23 mouse cellular contexts compared by ENCODE assay signal in the genomic region with DNA sequence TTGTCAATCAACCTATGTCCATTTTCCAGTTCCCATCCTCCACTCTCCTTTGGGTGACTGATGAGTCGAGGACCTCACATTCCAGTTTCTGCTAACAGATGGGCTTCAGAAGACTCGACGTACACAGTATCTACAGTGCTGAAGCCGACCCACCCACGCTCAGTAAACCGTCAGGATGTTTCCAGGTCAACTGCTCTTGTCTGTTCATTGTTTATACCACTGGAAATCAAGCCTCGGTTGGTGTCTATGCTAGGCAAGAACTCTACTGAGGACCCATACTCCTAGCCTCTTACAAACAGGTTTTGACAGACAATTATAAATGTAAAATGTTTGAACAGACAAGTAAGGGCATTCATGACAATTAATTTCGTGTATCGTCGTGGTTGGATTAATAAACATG.
"Had no signal": no experiment of that assay in that cellular context is flagged by ENCODE, and none has a peak within 500 bp of the region (broad histone marks: within the 10 kb centered on the region; RNA-seq: fewer than 3 reads in every experiment).

No protein-coding gene starts in this region.

- H3K27me3 ChIP-seq: limb, embryonic 13.5 days; liver, embryonic 12.5 days; liver, embryonic 15.5 days; lung, embryonic 15.5 days; megakaryocyte, embryonic 14.5 days; midbrain, embryonic 15.5 days; neural tube, embryonic 12.5 days had no signal

- H3K9ac ChIP-seq: limb, embryonic 13.5 days; liver, embryonic 12.5 days; liver, embryonic 15.5 days; lung, embryonic 15.5 days; midbrain, embryonic 15.5 days; neural tube, embryonic 12.5 days; neural tube, embryonic 15.5 days had no signal

- ATAC-seq: liver, embryonic 12.5 days; midbrain, embryonic 15.5 days had no signal

- H3K4me2 ChIP-seq: limb, embryonic 13.5 days; liver, embryonic 12.5 days; liver, embryonic 15.5 days; lung, embryonic 15.5 days; midbrain, embryonic 15.5 days; neural tube, embryonic 12.5 days; neural tube, embryonic 15.5 days had no signal

- H3K9me3 ChIP-seq: limb, embryonic 10.5 days; limb, embryonic 13.5 days; liver, embryonic 12.5 days; liver, embryonic 15.5 days; lung, embryonic 15.5 days; megakaryocyte, embryonic 14.5 days; midbrain, embryonic 10.5 days; midbrain, embryonic 15.5 days; neural tube, embryonic 12.5 days; neural tube, embryonic 15.5 days had no signal

- H3K4me1 ChIP-seq: limb, embryonic 10.5 days; limb, embryonic 13.5 days; liver, embryonic 12.5 days; liver, embryonic 15.5 days; lung, embryonic 15.5 days; megakaryocyte, embryonic 14.5 days had no signal

- H3K27ac ChIP-seq: kidney, postnatal 0 days; layer of hippocampus, adult 2 months; limb, embryonic 10.5 days; limb, embryonic 13.5 days; liver, embryonic 12.5 days; liver, embryonic 15.5 days; lung, embryonic 15.5 days; midbrain, embryonic 10.5 days; midbrain, embryonic 15.5 days; neural tube, embryonic 12.5 days; neural tube, embryonic 15.5 days; stomach, postnatal 0 days had no signal

- H3K4me3 ChIP-seq: layer of hippocampus, adult 2 months; limb, embryonic 10.5 days; limb, embryonic 13.5 days; liver, embryonic 12.5 days; liver, embryonic 15.5 days; lung, embryonic 15.5 days; megakaryocyte, embryonic 14.5 days; midbrain, embryonic 10.5 days; midbrain, embryonic 15.5 days; neural tube, embryonic 12.5 days; neural tube, embryonic 15.5 days had no signal

- H3K36me3 ChIP-seq: limb, embryonic 10.5 days; limb, embryonic 13.5 days; liver, embryonic 12.5 days; liver, embryonic 15.5 days; lung, embryonic 15.5 days; midbrain, embryonic 10.5 days; midbrain, embryonic 15.5 days; neural tube, embryonic 12.5 days; neural tube, embryonic 15.5 days had no signal

- DNase-seq: kidney, adult 2 months; kidney, postnatal 25 days; layer of hippocampus, adult 9-11 months; liver; lung, adult 18-20 months; lung, postnatal 10 days; lung, postnatal 36 days; thymus, adult 2 months; thymus, postnatal 14 days; thymus, postnatal 4 days had no signal
